Mouse (Mus musculus) stomach, postnatal 0 days (tissue): ENCODE measurements around the gene Dtnbp1.

Experiments used
- CTCF ChIP-seq: IDR thresholded peaks from 2 replicates; pipeline ENCODE4 v1.5.1; 2016; ENCODE audit warnings: antibody characterized with exemption, low read depth, mild to moderate bottlenecking, moderate library complexity
- EP300 ChIP-seq: optimal IDR thresholded peaks from 2 replicates; pipeline ENCODE3; 2016; ENCODE audit warnings: antibody characterized with exemption

GRCm38 (mm10) chr13:44983635-44984401, 18.1 kb downstream of the Dtnbp1 start:
- TF ChIP-seq CTCF (no peak), EP300 (no peak)
